Mouse (Mus musculus) R1 (cell line): ENCODE results near the gene Gm20683.

Experiments
- DNase-seq: peaks from one replicate; pipeline ENCODE4 v3.0.0-alpha.2; 2018; ENCODE audit warnings: low read depth, low spot score

Gm20683 gene

DNA sequence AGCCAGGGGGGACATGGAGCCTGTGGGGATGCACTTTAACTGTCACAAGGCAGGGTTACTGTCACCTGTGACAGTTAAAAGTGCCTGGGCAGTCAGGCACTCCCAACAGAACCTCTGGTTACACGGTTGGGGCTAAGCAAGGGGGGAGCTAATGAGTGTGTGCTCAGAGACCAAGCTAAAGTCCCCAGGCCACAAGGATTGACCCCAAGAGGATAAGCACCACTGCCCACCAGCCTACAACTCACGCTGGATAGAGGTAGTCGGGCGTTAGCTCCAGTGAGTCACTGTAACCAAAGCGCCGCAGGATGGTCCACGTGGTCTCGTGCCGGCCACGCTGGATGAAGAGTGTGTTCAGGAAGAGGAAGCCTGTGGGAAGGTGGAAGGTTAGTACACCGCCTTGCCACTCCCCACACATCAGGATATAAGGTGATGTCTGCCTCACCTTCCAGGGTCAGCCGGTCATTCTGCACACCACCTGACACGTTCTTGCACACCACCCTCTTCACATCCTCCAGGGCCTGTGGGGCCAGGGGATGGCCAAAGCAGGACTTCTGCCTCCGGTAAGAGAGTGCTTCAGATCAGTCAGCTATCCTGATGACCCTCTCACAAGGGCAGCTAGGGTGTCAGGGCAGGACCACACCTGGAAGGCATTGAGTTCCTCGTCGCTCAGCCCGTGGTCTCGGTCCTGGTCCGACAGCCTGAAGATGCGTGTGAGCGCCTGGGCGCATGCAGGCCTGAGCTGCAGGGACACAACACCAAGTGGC lies at the start of gene Gm20683:
Gene Gm20683 (minus strand): TSS at position 647 of the 764 bp plus-strand sequence.
- no peak for DNase-seq

DNA sequence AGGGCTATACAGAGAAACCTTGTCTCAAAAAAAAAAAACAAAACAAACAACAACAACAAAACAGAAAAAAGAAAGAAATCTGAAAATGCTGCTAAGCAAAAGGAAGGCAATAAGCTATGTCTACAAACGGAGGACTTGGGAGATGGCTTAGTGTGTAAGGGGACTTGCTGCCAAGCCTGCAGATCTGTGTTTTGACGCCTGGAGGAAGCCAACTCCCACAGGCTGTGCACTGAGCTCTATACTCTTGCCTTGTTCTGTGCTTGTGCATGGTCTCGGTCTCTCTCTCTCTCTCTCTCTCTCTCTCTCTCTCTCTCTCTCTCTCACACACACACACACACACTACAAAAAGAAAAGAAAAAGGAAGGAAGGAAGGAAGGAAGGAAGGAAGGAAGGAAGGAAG lies 47.3 kb upstream of the Gm20683 start:
- DNase-seq: no peak

DNA sequence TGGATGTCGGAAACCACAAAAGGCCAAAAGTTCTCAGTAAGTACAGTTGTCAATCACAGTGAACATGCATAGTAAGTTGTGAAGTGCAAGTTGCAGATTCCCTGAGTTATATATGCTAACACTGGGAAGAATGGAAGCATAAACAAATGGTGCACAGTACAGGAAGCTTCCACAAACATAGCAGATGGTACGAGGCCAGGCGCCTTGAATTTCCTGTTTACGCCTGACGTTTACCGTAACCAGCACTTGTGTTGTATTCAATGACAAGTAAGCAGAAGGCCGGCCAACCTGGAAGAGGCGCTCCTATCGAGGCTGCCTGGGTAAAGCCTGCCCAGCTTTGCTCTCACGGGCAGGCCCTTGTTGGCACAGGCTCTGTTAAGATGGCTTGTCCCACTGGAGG lies 45.9 kb upstream of the Gm20683 start:
- no peak for DNase-seq

DNA sequence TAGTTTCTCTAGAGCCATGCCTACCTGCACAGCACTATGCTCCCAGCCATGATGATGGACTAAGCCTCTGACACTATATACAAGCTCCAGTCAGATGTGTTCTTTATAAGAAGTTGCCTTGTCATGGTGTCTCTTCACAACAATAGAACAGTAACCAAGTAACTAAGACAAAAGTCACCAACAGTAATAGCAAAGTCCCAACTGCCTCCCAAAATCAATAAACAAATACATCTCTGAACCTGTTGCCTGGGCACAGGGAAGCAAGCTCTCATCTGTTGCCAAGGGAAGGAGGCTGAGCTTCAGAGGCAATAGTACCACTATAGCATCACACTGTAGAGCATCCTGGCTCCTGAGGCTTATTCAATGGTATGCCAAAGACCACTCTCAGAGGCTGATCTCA lies 45.2 kb upstream of the Gm20683 start:
- no peak for DNase-seq

DNA sequence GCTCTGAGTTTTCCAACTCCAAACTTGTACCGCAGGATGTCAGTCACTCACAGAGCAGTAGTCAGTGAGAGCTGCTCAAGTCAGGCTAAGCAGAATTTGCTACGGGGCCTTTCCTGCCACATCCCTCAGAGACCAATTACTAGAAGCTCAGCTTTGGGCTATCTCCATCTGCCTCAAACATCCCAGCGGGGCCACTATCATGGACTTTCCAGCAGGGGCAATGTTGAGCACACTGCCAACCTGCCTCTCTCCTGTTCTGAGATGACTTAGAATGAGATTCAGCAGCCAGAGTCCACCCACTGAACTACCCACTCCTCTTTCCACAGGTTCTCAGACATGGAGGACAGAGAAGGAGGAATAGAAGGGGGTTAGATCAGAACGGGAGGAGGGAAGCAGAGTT lies 44.1 kb upstream of the Gm20683 start:
- DNase-seq: peak; percentile 75

DNA sequence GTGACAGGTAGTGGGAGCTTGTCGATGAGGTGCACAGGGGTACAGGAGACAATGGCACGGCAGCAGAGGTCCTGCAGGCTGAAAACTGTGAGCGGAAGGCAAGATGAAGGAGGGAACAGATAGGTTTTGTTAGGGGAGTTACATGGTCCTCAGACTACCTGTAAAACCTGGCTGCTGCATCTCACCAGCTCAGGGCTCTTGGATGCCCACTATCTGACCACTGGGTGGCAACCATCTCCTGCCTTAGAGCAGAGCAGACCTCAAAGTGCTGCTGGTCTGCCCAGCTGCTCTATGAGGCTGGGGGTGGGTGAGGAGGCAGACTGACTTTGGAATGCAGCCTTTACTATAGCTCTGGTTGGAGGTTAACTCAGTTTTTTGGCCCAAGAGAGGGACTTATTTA lies 42.3 kb upstream of the Gm20683 start:
- no peak for DNase-seq

DNA sequence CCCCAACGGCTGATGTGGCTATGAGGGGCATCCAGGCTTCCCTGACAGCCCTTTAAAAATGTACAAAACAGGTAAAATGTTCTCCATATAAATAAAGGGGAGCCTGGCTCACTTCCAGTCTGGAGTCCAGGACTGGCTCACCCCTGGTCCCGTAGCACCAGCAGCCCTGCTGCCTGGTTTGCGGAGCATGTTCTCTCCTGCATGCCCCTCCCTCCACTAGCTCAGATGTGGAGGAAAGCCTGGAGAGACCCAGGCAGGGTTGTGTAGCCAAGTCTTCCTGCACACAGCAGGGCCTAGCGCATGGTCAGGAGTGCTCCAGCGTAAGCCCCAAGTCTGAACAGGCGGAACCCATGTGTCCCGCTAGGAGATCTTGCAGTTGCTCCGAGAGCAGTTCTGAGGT lies 41.7 kb upstream of the Gm20683 start:
- DNase-seq: no peak

DNA sequence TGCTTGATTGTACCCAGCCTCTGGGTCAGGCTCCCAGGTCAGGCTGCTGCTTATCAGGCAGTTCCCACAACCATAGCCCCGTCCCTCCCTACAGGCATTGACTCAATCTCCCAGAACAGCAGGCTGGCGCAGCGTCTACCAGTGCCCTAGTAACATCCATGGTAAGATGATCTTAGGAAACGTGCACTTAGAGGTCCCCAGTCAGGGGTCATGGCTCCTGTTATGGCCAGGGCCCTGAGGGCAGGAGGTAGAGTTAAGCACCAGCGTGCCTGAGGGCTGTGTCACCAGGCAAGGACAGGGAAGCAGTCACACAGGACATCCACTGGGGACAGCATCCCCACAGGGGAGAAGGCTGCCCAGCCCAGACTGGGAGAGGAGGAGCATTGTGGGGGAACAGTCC lies 40.7 kb upstream of the Gm20683 start:
- no peak for DNase-seq

DNA sequence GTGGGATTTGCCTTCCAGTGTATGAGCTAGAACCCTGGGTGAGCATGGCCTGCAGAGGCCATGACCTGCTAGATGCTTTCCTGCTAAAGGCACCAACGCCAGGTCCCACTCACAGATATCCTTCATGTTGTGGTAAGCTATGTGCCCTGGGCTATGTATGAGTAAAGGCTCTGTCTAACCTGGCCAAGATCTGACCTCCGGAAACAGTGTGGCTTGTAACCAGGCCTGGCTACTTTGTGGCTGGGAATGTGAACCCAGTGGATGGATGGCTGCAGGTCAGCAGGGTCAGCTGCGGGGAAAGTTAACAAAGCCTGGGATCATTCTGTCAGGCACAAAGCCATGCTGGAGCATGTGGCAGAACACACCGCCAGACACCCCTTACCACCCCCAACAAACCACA lies 40.1 kb upstream of the Gm20683 start:
- DNase-seq: no peak

DNA sequence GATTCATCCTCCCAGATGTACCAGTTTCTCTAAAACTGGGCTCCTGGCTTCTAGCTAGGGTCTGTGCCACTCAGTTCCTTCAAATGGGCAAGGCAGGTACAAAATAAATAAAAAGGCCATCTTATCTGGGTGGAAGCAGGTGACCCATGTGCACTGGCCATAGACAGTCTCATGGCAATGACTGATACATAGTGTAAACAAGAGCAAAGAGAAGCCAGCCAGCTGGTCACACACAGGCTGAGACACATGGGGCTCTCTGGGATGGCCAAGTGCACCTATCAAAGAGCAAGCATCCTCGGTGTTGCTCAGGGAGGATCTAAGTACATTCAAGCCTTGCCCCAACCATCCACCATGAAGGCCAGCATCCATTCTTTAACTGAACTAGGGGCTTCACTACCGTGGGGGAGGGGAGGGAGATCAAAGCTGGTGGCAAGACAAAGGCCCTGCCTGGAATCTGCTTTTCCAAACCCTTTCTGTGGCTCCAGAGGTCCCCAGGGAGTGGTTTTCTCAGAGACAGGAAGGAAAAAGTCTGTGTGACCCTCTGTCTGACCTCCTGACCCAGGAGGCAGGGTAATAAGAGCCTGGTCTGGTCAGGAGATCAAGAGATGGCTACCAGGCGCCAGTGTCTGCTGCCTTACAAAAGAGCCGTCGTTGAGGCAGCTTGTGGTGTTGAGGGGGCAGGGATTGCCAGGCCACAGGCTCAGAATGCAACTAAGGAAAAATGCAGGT lies 39.5 kb upstream of the Gm20683 start:
- peak; percentile 78 for DNase-seq

DNA sequence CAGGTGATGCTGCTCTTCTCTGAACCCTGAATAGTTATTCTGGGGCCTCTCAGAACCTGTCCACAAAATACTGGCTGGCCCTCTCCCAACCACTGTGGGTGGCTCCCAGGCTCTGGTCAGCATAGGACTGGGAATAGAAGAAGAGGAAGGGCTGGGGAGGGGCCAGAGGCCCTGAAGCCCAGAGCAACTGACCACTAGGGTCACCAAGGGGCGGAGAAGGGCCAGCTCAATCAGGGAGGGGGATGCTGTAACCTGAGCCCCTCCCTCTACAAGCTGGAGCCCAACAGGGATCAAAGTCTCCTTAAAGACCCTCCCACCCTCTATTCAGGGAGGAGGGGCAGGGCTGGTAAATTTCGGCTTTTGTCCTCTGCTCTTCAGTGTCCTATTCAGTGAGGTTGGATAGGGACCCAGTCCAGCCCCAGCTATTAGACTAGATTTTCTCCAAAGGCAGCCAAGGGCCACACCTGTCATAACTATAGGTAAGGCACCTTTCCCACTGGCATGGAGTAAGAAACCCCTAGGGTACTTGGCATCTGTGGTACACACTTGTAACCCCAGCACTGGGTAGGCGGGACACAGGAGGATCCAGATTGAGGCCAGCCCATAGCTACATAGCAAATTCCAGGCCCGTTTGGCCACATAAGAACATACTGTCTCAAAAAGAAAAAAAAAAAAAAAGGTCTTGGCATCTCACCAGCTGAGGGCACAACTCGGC lies 38.8 kb upstream of the Gm20683 start, which contains the start of gene Wfikkn1:
Gene Wfikkn1 (minus strand): TSS at position 663 of the 715 bp plus-strand sequence.
- no peak for DNase-seq

DNA sequence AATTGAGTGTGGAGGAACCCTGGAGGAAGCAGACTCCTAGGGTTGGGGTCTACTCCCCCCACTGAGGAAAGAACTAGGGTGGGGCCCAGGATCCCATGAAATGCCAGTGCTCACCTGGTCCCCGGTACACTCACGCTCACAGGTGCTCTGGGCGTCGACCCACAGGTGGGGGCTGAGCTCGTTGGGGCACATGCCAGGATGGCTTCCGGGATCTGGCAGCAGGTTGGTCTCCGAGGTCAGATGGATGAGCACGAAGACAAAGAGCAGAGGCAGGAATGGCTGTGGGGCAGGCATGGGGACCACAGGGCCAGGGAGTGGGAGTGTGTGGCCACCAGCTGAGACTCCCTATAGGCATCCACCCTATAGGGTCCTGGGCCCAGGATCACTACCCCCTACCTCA lies 38.2 kb upstream of the Gm20683 start:
- no peak for DNase-seq

DNA sequence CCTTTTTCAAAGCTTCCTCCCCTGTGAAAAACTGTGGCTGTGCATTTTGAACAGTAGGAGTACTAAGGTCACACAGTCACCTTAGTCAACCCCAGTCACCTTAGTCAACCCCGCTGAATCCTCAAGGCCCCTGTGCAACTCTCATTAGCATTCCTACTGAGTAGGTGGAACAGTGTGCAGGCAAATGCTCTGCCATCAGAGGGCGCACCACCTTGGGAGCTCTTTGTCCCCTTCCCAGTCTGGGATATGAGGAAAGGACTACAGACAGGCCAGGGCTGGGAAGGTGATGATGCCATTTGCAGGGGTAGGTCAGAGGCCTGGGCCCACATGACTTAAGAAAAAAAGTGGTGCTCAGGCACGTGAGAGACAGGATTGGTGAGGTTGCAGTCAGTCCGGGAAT lies 37.7 kb upstream of the Gm20683 start:
- DNase-seq: peak; percentile 85

DNA sequence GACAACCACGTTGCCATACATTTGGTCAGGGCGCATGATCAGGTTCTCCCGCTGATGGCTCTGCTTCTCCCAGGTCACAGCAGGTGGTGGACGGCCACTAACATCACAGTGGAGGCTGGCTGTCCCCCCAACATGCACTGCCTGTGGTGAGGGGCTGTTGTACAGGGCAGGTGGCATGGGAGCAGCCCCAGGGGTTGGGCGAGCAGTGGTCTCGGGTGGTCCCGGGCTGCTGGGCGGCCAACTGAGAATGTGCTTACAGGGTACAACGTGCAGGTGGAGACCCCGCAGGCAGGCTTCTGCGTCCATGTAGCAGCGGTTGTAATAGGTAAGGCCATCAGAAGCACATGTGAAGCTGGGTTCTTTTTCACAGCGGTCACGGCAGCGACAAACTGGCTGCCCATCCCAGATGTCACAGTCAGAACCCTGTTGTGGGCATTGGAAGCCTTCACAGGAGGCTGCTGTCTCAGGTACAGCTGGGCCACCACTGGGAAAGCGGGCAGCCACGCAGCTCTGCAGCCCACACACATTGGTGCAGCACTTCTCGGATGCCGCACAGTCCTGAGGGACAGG lies 37.1 kb upstream of the Gm20683 start:
- no peak for DNase-seq

DNA sequence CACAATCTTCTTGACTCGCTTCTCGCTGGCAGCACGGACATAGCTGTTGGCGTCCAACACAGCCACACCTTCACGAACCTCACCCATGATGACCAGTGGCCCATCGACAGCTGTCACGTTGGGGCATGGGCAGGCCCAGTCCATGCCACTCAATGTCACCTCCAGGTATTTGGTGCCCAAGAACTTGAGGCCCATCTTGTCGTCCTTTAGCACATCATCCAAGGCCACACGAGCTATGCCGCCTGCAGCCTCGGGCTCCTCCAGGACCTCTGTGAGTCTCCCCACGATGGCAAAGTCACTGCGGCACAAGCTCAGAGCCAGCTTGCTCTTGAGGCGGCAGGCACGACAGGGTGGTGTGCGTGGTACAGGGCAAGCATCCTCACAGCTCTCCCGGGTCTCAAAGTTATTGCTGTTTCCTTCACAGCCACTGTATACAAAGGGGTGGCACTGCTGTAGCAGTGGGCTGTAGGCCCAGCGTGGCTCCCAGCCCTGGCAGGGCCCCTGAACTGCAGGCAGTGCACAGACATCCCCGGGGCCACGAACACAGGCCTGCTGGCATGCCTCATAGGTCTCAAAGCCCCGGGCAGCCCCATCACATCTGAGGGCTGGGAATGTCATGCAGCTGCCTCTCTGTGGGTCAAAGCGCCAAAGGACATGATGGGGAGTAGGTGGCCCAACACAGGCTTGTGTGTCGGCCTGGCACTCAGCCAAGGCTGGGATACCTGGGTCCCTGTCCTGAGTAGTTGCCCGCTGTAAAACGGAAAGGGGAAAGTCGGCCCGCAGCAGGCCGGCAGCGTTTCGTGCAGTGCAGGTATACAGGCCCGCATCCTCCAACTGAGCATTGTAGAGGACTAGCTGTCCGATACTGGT lies 36.4 kb upstream of the Gm20683 start:
- no peak for DNase-seq

DNA sequence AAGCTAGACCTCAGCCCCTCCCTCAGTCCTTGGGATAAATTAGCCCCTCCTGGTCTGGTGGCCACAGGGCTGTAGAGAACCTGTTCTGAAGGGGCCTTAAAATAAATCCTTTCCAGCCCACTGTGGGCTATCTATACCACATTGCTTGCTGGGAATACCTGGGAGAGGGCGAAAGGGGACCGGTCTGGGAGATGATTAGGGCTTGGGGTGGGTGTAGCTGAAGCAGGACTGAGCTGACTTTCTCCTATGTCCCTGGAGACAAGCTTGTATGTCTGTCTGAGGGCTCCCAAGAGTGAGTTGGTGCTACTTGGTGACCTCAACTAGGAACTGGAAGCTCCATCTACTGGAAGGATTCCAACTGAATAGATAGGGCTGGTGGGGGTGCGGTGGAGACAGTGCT lies 35.5 kb upstream of the Gm20683 start:
- no peak for DNase-seq

DNA sequence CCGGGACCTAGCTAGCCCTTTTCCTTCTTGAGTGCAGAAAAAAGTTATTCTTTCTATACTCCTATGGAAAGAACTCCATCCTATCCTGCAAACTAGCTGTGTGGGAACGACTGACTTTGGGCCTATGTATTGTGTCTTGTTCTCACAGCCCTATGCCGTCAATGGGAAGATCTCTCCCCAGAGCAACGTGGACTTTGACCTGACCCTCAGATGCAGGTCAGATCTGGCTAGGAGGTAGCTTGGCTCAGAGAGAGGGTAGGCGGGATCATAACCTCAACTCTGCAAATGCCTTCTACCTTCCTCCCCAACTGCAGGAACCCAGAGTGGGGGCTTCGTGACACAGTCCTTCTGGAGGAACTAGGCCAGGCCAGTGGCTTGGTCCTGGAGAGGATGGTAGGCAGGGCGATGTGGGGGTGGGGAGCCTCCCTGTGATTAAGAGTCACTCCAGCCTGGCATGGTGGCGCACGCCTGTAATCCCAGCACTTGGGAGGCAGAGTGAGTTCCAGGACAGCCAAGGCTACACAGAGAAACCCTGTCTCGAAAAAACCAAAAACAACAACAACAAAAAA lies 34.9 kb upstream of the Gm20683 start:
- no peak for DNase-seq

DNA sequence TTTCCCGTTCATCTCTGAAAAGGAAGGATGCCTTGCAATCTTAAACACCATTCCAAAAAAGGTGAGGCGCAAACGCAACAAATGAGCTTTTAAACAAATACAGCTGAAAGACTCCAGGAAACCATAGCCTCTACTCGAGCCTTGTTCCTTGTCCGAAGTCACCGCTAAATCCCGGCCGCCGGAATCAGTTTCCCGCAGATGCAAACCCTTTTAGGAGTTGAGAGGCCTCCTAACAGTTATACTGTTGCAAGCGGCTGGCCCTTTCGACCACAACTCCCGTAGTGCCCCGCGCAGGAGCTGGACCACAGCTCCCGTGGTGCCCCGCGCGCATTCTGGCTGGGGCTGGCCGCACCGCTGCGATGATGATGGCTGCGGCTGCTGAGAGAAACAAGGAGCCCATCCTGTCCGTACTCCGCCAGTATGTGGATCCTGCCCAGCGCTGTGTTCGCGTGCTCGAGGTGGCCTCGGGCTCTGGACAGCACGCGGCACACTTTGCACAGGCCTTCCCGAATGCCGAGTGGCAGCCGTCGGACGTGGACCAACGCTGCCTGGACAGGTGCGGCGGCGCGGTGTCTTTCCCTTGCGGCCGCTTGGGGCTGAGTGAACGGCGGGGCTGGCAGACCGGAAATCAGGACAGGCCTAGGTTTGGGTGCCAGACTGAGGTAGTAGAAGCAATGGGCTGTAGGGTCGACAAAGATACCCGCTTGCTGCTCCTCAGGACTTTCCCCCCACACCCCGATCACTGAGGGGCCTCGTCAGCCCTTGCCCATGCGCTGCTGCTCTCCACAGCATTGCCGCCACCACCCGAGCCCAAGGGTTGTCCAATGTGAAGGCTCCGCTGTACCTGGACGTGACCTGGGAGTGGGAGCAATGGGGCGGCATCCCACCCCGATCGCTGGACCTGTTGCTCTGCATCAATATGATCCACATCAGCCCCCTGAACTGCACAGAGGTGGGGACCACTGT lies 33.9 kb upstream of the Gm20683 start:
- DNase-seq: no peak

DNA sequence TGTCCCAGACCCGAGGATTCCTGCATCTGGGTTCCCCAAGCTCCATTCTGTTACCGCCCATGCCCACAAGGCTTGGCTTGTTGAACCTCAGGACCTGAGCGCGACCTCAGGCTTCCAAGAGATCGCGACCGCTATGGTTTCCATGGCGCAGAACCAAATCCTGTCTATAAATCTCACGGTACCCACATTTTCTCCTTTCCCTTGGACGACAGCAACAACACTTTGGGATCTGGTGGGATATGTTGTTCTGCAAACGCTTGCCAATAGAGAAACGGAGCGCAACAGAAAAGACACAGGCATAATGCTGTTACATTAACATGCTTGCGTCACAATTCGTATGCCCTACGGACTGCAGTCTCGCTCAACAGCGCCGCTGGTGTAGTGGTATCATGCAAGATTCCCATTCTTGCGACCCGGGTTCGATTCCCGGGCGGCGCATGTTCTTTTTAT lies 33.2 kb upstream of the Gm20683 start, which contains the start of gene Mettl26:
Gene Mettl26 (plus strand): TSS at position 354 of the 450 bp plus-strand sequence.
- peak; percentile 89 for DNase-seq
